In genomic region chr9:57520375-57521055, GRCm38 (mm10) we compare ENCODE assay signal across 8 mouse cellular contexts. TPM values are rescaled to one million over a fixed set of nuclear protein-coding genes. Genes with fewer than 3 reads are reported as not detected.
DNase-seq lines count a peak whose midpoint lies in the region; ATAC-seq and TF ChIP-seq lines count a peak whose summit lies in the region.

No protein-coding gene starts in this region.

- peaks cover 13% of the 10 kb centered on the region for H3K4me1 ChIP-seq in lung, adult 2 months (ENCODE audit: control insufficient read depth, insufficient read depth, low read length)
- H3K4me1 ChIP-seq in intestine, embryonic 16.5 days (ENCODE audit: control insufficient read depth, insufficient read depth, low read length): peaks cover 20% of the 10 kb centered on the region
- H3K4me1 ChIP-seq in neural tube, embryonic 12.5 days: peaks cover 17% of the 10 kb centered on the region

- H3K9me3 ChIP-seq in intestine, embryonic 16.5 days (ENCODE audit: control insufficient read depth, low read length): no peaks in the 10 kb centered on the region
- H3K9me3 ChIP-seq in neural tube, embryonic 12.5 days: no peaks in the 10 kb centered on the region

- no peak for TF ChIP-seq CTCF in lung, adult 2 months (IDR thresholded peaks at IDR 0.05; ENCODE audit: insufficient read depth, low read length)

- peak overlapping the region; percentile 65 for H3K4me3 ChIP-seq in lung, adult 2 months (replicated peaks; ENCODE audit: extremely low read depth, low read depth, low read length)
- H3K4me3 ChIP-seq in intestine, embryonic 16.5 days (ENCODE audit: low read length): peak overlapping the region; percentile 99
- peak overlapping the region; percentile 98 for H3K4me3 ChIP-seq in neural tube, embryonic 12.5 days

- H3K4me2 ChIP-seq in intestine, embryonic 16.5 days (ENCODE audit: low read depth, low read length): peak overlapping the region; percentile 69
- peak overlapping the region; percentile 85 for H3K4me2 ChIP-seq in neural tube, embryonic 12.5 days (replicated peaks)

- peak overlapping the region; percentile 33 for H3K27ac ChIP-seq in intestine, embryonic 16.5 days (ENCODE audit: low read length)
- H3K27ac ChIP-seq in neural tube, embryonic 12.5 days: no peak overlapping the region

- H3K36me3 ChIP-seq in intestine, embryonic 16.5 days (ENCODE audit: control insufficient read depth, insufficient read depth, low read length): no peaks in the 10 kb centered on the region
- H3K36me3 ChIP-seq in neural tube, embryonic 12.5 days: no peaks in the 10 kb centered on the region

- intact Hi-C loops in left cerebral cortex, postnatal 36 days (cut with DNase I): loop anchor here (2.0 to 5.0 kb wide), 3 partner anchors 16 to 443 kb away; partner anchors contain the start of genes Rpp25 and Scamp5

- peak; percentile 2; the same call in 1 of the 2 replicates for ATAC-seq in common myeloid progenitor, adult 5-6 weeks (replicated peaks; ENCODE audit: low read depth, poor library complexity, severe bottlenecking)
- ATAC-seq in intestine, embryonic 16.5 days: peak; percentile 49; the same call in 1 of the 2 replicates
- peak; percentile 15 for ATAC-seq in neural tube, embryonic 12.5 days (ENCODE audit: low FRiP score, low read depth)
- ATAC-seq in granulocyte monocyte progenitor cell, adult 5-6 weeks (replicated peaks; ENCODE audit: poor library complexity, severe bottlenecking): no peak

- no peak for DNase-seq in lung, adult 2 months
- no peak for DNase-seq in lung, postnatal 10 days
- no peak for DNase-seq in left cerebral cortex, postnatal 36 days (ENCODE audit: low spot score in 2 of 2)
- no peak for DNase-seq in left cerebral cortex, adult 11 months (ENCODE audit: low spot score)

- peak overlapping the region; percentile 98 for H3K9ac ChIP-seq in intestine, embryonic 16.5 days (ENCODE audit: low read depth, low read length)
- peak overlapping the region; percentile 96 for H3K9ac ChIP-seq in neural tube, embryonic 12.5 days

- no peaks in the 10 kb centered on the region for H3K27me3 ChIP-seq in intestine, embryonic 16.5 days (replicated peaks; ENCODE audit: control insufficient read depth, insufficient read depth, low read length)
- no peaks in the 10 kb centered on the region for H3K27me3 ChIP-seq in neural tube, embryonic 12.5 days (replicated peaks)

- no peak for TF ChIP-seq POLR2A in lung, adult 2 months (IDR thresholded peaks at IDR 0.05; ENCODE audit: borderline replicate concordance, extremely low read depth, low read depth, low read length)

- WGBS in lung, adult 2 months: 27% methylated on average over 16 of the region's 16 CpGs
- 22% methylated on average over 16 of the region's 16 CpGs for WGBS in intestine, embryonic 16.5 days
- WGBS in neural tube, embryonic 12.5 days: 26% methylated on average over 16 of the region's 16 CpGs

RNA-seq across cellular contexts. Expression of gene Cox5a, which starts 0.6 kb away (rescaled TPM):
- 166 and 181 TPM in 2 replicates for polyA plus RNA-seq in lung, adult 2 months (2012; rRNA removed)
- 86.5 and 107 TPM in 2 replicates for total RNA-seq in common myeloid progenitor, adult 5-6 weeks (2017)
- polyA plus RNA-seq in intestine, embryonic 16.5 days (2015; fragmentation: Nextera tagmentation; extraction: Ambion mirVana): 980 and 987 TPM in 2 replicates
- 770 and 826 TPM in 2 replicates for polyA plus RNA-seq in neural tube, embryonic 12.5 days (2016; fragmentation: Nextera tagmentation; extraction: Ambion mirVana)
- total RNA-seq in left cerebral cortex, postnatal 36 days (2021): 100 to 1,000 TPM; 378 to 426 TPM
- total RNA-seq in granulocyte monocyte progenitor cell, adult 5-6 weeks (2014; fragmentation: Nextera tagmentation): 540 and 741 TPM in 2 replicates
- 121 and 142 TPM in 2 replicates for total RNA-seq in granulocyte monocyte progenitor cell, adult 5-6 weeks (2017)

RNA-seq across cellular contexts. Expression of gene Rpp25, which starts 16.7 kb away (rescaled TPM):
- polyA plus RNA-seq in lung, adult 2 months (2012; rRNA removed): 1.6 and 2.0 TPM in 2 replicates
- total RNA-seq in common myeloid progenitor, adult 5-6 weeks (2017): not detected in 2 replicates
- 6.3 and 6.8 TPM in 2 replicates for polyA plus RNA-seq in intestine, embryonic 16.5 days (2015; fragmentation: Nextera tagmentation; extraction: Ambion mirVana)
- 12.4 and 13.3 TPM in 2 replicates for polyA plus RNA-seq in neural tube, embryonic 12.5 days (2016; fragmentation: Nextera tagmentation; extraction: Ambion mirVana)
- total RNA-seq in left cerebral cortex, postnatal 36 days (2021): 10 to 100 TPM; 16.4 to 20.3 TPM
- 0.32 TPM in 1 of 2 replicates, not detected in the other for total RNA-seq in granulocyte monocyte progenitor cell, adult 5-6 weeks (2014; fragmentation: Nextera tagmentation)
- 0.46 TPM in 1 of 2 replicates, not detected in the other for total RNA-seq in granulocyte monocyte progenitor cell, adult 5-6 weeks (2017)

RNA-seq across cellular contexts. Expression of gene Fam219b, which starts 16.8 kb away (rescaled TPM):
- 9.5 and 16.9 TPM in 2 replicates for polyA plus RNA-seq in lung, adult 2 months (2012; rRNA removed)
- total RNA-seq in common myeloid progenitor, adult 5-6 weeks (2017): 12.2 and 13.6 TPM in 2 replicates
- 13.6 and 13.7 TPM in 2 replicates for polyA plus RNA-seq in intestine, embryonic 16.5 days (2015; fragmentation: Nextera tagmentation; extraction: Ambion mirVana)
- 19.6 and 20.2 TPM in 2 replicates for polyA plus RNA-seq in neural tube, embryonic 12.5 days (2016; fragmentation: Nextera tagmentation; extraction: Ambion mirVana)
- total RNA-seq in left cerebral cortex, postnatal 36 days (2021): 10 to 100 TPM; 17.3 to 21.5 TPM
- 7.3 and 7.5 TPM in 2 replicates for total RNA-seq in granulocyte monocyte progenitor cell, adult 5-6 weeks (2014; fragmentation: Nextera tagmentation)
- 11.4 and 12.6 TPM in 2 replicates for total RNA-seq in granulocyte monocyte progenitor cell, adult 5-6 weeks (2017)

RNA-seq across cellular contexts. Expression of gene Mpi, which starts 32.0 kb away (rescaled TPM):
- polyA plus RNA-seq in lung, adult 2 months (2012; rRNA removed): 18.1 and 28.4 TPM in 2 replicates
- total RNA-seq in common myeloid progenitor, adult 5-6 weeks (2017): 10.7 and 14.5 TPM in 2 replicates
- polyA plus RNA-seq in intestine, embryonic 16.5 days (2015; fragmentation: Nextera tagmentation; extraction: Ambion mirVana): 58.4 and 59.4 TPM in 2 replicates
- 68.0 and 68.2 TPM in 2 replicates for polyA plus RNA-seq in neural tube, embryonic 12.5 days (2016; fragmentation: Nextera tagmentation; extraction: Ambion mirVana)
- total RNA-seq in left cerebral cortex, postnatal 36 days (2021): 10 to 100 TPM; 63.6 to 66.3 TPM
- 10.8 and 23.1 TPM in 2 replicates for total RNA-seq in granulocyte monocyte progenitor cell, adult 5-6 weeks (2014; fragmentation: Nextera tagmentation)
- 13.9 and 17.8 TPM in 2 replicates for total RNA-seq in granulocyte monocyte progenitor cell, adult 5-6 weeks (2017)

RNA-seq across cellular contexts. Expression of gene Scamp2, which starts 40.2 kb away (rescaled TPM):
- 83.0 and 103 TPM in 2 replicates for polyA plus RNA-seq in lung, adult 2 months (2012; rRNA removed)
- 19.2 and 24.9 TPM in 2 replicates for total RNA-seq in common myeloid progenitor, adult 5-6 weeks (2017)
- polyA plus RNA-seq in intestine, embryonic 16.5 days (2015; fragmentation: Nextera tagmentation; extraction: Ambion mirVana): 95.7 and 97.2 TPM in 2 replicates
- 56.2 and 62.3 TPM in 2 replicates for polyA plus RNA-seq in neural tube, embryonic 12.5 days (2016; fragmentation: Nextera tagmentation; extraction: Ambion mirVana)
- total RNA-seq in left cerebral cortex, postnatal 36 days (2021): 10 to 100 TPM; 18.2 to 24.2 TPM
- total RNA-seq in granulocyte monocyte progenitor cell, adult 5-6 weeks (2014; fragmentation: Nextera tagmentation): 66.9 and 68.5 TPM in 2 replicates
- total RNA-seq in granulocyte monocyte progenitor cell, adult 5-6 weeks (2017): 26.8 and 38.2 TPM in 2 replicates

Comparison
In these comparisons a context has a peak if more than half of its experiments do, and no peak if none do; other contexts are left out.
1. RNA of gene Rpp25, which starts 16.7 kb away (total RNA-seq): 16.4 to 20.3 TPM in left cerebral cortex, postnatal 36 days; 0.32 to 0.46 TPM in granulocyte monocyte progenitor cell, adult 5-6 weeks and not detected in common myeloid progenitor, adult 5-6 weeks; every median in the first group is over 10 times any median in the second.
2. Peak in every context shown above with its lines, with median percentiles within 50 percentile points of each other: H3K4me3 ChIP-seq.